Mouse (Mus musculus) brain, embryonic 14.5 days (tissue): ENCODE measurements around the gene Gm11627.

Experiments
- CTCF ChIP-seq: fragments of 200-500 bp; IDR thresholded peaks from 2 replicates; pipeline ENCODE4 v1.5.1; 2012; ENCODE audit warnings: inconsistent platforms, mild to moderate bottlenecking, moderate library complexity, borderline replicate concordance; ENCODE audit not compliant: insufficient read depth, insufficient read length; ENCODE audit errors: extremely low read depth
- POLR2A ChIP-seq: fragments of 200-500 bp; IDR thresholded peaks from 2 replicates; pipeline ENCODE4 v1.6.1; 2012; ENCODE audit warnings: mild to moderate bottlenecking, inconsistent platforms, borderline replicate concordance; ENCODE audit not compliant: poor library complexity, insufficient read depth, insufficient read length, severe bottlenecking; ENCODE audit errors: extremely low read depth

- TF ChIP-seq CTCF = no peak
- no peak for TF ChIP-seq POLR2A
Observed at GRCm38 (mm10) chr11:102595341-102595820, 16.1 kb upstream of the Gm11627 start.
